Mouse (Mus musculus) bone marrow, adult 2 months (tissue): Measurements from ENCODE around the gene Mlh3.

ENCODE experiments used
- CTCF ChIP-seq: fragments of 200-500 bp; IDR thresholded peaks from 2 replicates; pipeline ENCODE4 v1.5.1; 2011; ENCODE audit warnings: low read length, control low read depth; ENCODE audit not compliant: control insufficient read depth, insufficient read depth
- POLR2A ChIP-seq: fragments of 200-500 bp; IDR thresholded peaks from 2 replicates; pipeline ENCODE4 v1.6.1; 2011; ENCODE audit warnings: low read depth, mild to moderate bottlenecking, control low read depth, low read length, borderline replicate concordance; ENCODE audit not compliant: control insufficient read depth

DNA sequence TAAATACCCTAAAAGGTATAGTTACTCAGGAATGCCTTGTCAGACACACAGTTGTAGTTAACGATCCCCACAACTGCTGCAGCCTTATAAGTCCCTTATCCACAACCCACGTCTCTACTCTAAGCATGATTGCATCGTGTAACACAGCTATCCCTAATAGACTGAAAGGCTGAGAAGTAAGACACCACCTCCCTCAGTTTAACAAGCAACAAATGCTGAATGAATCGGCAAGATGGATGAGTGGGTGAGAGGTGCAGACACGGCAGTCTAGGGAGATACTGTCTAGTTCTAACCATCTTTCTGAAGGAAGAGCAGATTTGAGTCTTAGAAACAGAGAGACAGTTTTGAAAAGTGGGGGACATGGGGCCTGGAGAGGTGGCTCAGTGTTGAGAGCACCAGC, 7.2 kb downstream of the Mlh3 start:
- no peak for TF ChIP-seq CTCF
- TF ChIP-seq POLR2A, result no peak
